Mouse (Mus musculus): ENCODE data around the gene Echdc2.

DNA sequence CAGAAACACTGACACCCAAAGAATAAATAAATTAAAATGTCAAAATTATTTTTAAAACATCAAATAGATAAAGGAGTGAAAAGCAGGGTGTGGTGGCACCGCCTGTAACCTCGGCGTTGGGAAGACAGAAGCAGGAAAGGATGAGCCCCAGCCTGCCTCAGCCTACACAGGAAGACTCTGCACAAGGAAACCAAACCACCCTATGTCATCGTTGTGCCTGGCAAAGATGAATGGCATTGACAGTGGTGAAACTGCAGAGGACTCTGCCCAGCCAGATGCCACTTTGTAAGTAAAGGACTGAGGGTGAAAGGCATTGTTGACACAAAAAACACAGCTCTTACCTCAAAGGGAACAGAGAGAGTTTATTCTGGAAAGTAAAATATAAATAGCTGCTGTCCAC lies 39.0 kb upstream of the Echdc2 start:
- no peak for TF ChIP-seq CTCF (IDR thresholded peaks at IDR 0.05; ENCODE audit: low read depth, low read length)
- no peak for TF ChIP-seq POLR2AphosphoS5 (IDR thresholded peaks at IDR 0.05; ENCODE audit: insufficient replicate concordance, low read depth, low read length)
- no peak for TF ChIP-seq GATA1 (IDR thresholded peaks at IDR 0.05; ENCODE audit: borderline replicate concordance, low read length)
- TF ChIP-seq GATA2 (IDR thresholded peaks at IDR 0.05; ENCODE audit: borderline replicate concordance, low read depth, low read length), result no peak

All from G1E (cell line).